22 mouse cellular contexts compared by ENCODE assay signal in genomic region chr8:73054726-73055125, GRCm38 (mm10).
A peak's percentile ranks its signal among the peaks of the same experiment; 100 is the strongest.
DNase-seq lines count a peak whose midpoint lies in the region; ATAC-seq and TF ChIP-seq lines count a peak whose summit lies in the region.
"Had no signal": no experiment of that assay in that cellular context is flagged by ENCODE, and none has a peak within 500 bp of the region (broad histone marks: within the 10 kb centered on the region; RNA-seq: fewer than 3 reads in every experiment).

No protein-coding gene starts in this region.

- H3K4me3 ChIP-seq in liver, adult 2 months (ENCODE audit: insufficient read depth, low read depth, low read length), result no peak overlapping the region
- H3K4me3 ChIP-seq in stomach, embryonic 16.5 days (replicated peaks; ENCODE audit: low read length), result no peak overlapping the region
- H3K4me3 ChIP-seq in stomach, postnatal 0 days (ENCODE audit: low read depth, low read length), result no peak overlapping the region
- H3K4me3 ChIP-seq: embryonic facial prominence, embryonic 13.5 days; embryonic facial prominence, embryonic 15.5 days; erythroblast, embryonic 14.5 days; forebrain, embryonic 10.5 days; forebrain, embryonic 12.5 days had no signal

- no peak for TF ChIP-seq EP300 in stomach, postnatal 0 days (optimal IDR thresholded peaks at IDR 0.05)

- WGBS in liver, adult 2 months, result 27% methylated on average over 1 of the region's 1 CpGs
- WGBS in stomach, embryonic 16.5 days, result 51% methylated on average over 1 of the region's 1 CpGs
- 47% methylated on average over 1 of the region's 1 CpGs for WGBS in stomach, postnatal 0 days

- H3K27ac ChIP-seq in liver, adult 2 months (replicated peaks; ENCODE audit: insufficient read depth, low read depth, low read length), result no peak overlapping the region
- no peak overlapping the region for H3K27ac ChIP-seq in stomach, embryonic 16.5 days (ENCODE audit: low read length)
- no peak overlapping the region for H3K27ac ChIP-seq in stomach, postnatal 0 days (replicated peaks)
- H3K27ac ChIP-seq: embryonic facial prominence, embryonic 13.5 days; embryonic facial prominence, embryonic 15.5 days; forebrain, embryonic 10.5 days; forebrain, embryonic 12.5 days had no signal

- H3K4me2 ChIP-seq in stomach, embryonic 16.5 days (ENCODE audit: low read depth, low read length), result no peak overlapping the region
- H3K4me2 ChIP-seq in stomach, postnatal 0 days (replicated peaks; ENCODE audit: low read depth), result no peak overlapping the region
- H3K4me2 ChIP-seq: embryonic facial prominence, embryonic 13.5 days; embryonic facial prominence, embryonic 15.5 days; forebrain, embryonic 12.5 days had no signal

- peak; percentile 79 for DNase-seq in liver, adult 2 months (ENCODE audit: extremely low read depth, low read depth, low spot score)
- DNase-seq in liver, result no peak
- no peak for DNase-seq in stomach, postnatal 0 days (ENCODE audit: low spot score)
- DNase-seq in thymus, postnatal 14 days, result no peak
- DNase-seq: adrenal gland, adult 2 months; adrenal gland, postnatal 10 days; adrenal gland, postnatal 25 days; cerebellum, adult 11 months; cerebellum, adult 18-20 months; cerebellum, adult 8-10 months; cerebellum, adult 9-11 months; cerebellum, postnatal 14 days; cerebellum, postnatal 36 days; embryo, embryonic 11 days had no signal

- ATAC-seq in stomach, embryonic 16.5 days (ENCODE audit: insufficient read depth, low FRiP score), result peak; percentile 58; the same call in 1 of the 2 replicates
- peak; percentile 54; the same call in 1 of the 2 replicates for ATAC-seq in stomach, postnatal 0 days (ENCODE audit: low FRiP score, low TSS enrichment)
- ATAC-seq: forebrain, embryonic 14.5 days; forebrain, embryonic 16.5 days had no signal

- H3K36me3 ChIP-seq in liver, adult 2 months (ENCODE audit: control insufficient read depth, insufficient read depth, low read length), result no peaks in the 10 kb centered on the region
- no peaks in the 10 kb centered on the region for H3K36me3 ChIP-seq in stomach, embryonic 16.5 days (ENCODE audit: control insufficient read depth, insufficient read depth, low read length)
- no peaks in the 10 kb centered on the region for H3K36me3 ChIP-seq in stomach, postnatal 0 days (ENCODE audit: control insufficient read depth, insufficient read depth, low read length)
- H3K36me3 ChIP-seq: embryonic facial prominence, embryonic 13.5 days; embryonic facial prominence, embryonic 15.5 days; forebrain, embryonic 10.5 days; forebrain, embryonic 12.5 days had no signal

- no peaks in the 10 kb centered on the region for H3K27me3 ChIP-seq in liver, adult 2 months (ENCODE audit: control insufficient read depth, insufficient read depth, low read length)
- no peaks in the 10 kb centered on the region for H3K27me3 ChIP-seq in stomach, embryonic 16.5 days (ENCODE audit: control insufficient read depth, insufficient read depth, low read length)
- H3K27me3 ChIP-seq in stomach, postnatal 0 days (ENCODE audit: control insufficient read depth, insufficient read depth, low read length), result no peaks in the 10 kb centered on the region
- H3K27me3 ChIP-seq: embryonic facial prominence, embryonic 13.5 days; embryonic facial prominence, embryonic 15.5 days; forebrain, embryonic 12.5 days had no signal

- no peak overlapping the region for H3K9ac ChIP-seq in liver, adult 2 months (ENCODE audit: low read depth, low read length)
- H3K9ac ChIP-seq in stomach, embryonic 16.5 days (ENCODE audit: low read length), result no peak overlapping the region
- H3K9ac ChIP-seq in stomach, postnatal 0 days (ENCODE audit: low read length), result no peak overlapping the region
- H3K9ac ChIP-seq: embryonic facial prominence, embryonic 13.5 days; embryonic facial prominence, embryonic 15.5 days; forebrain, embryonic 12.5 days had no signal

- H3K4me1 ChIP-seq in liver, adult 2 months (ENCODE audit: control insufficient read depth, insufficient read depth, low read length), result no peaks in the 10 kb centered on the region; the same call in 1 of the 2 replicates
- H3K4me1 ChIP-seq in stomach, embryonic 16.5 days (ENCODE audit: control insufficient read depth, insufficient read depth, low read length), result no peaks in the 10 kb centered on the region
- H3K4me1 ChIP-seq in stomach, postnatal 0 days (replicated peaks; ENCODE audit: control insufficient read depth, insufficient read depth), result no peaks in the 10 kb centered on the region
- H3K4me1 ChIP-seq: embryonic facial prominence, embryonic 13.5 days; embryonic facial prominence, embryonic 15.5 days; forebrain, embryonic 10.5 days; forebrain, embryonic 12.5 days had no signal

- no peak for TF ChIP-seq CTCF in liver, adult 2 months (IDR thresholded peaks at IDR 0.05; ENCODE audit: low read depth, low read length)
- TF ChIP-seq CTCF in stomach, postnatal 0 days (IDR thresholded peaks at IDR 0.05; ENCODE audit: low read depth), result no peak

- TF ChIP-seq POLR2A in liver, adult 2 months (IDR thresholded peaks at IDR 0.05; ENCODE audit: extremely low read depth, insufficient read depth, low read length), result no peak

- H3K79me2 ChIP-seq in liver, adult 2 months (ENCODE audit: control insufficient read depth, insufficient read depth, low read length), result no peaks in the 10 kb centered on the region

- H3K9me3 ChIP-seq in stomach, embryonic 16.5 days (replicated peaks; ENCODE audit: control insufficient read depth, low read length), result no peaks in the 10 kb centered on the region
- no peaks in the 10 kb centered on the region for H3K9me3 ChIP-seq in stomach, postnatal 0 days (ENCODE audit: control insufficient read depth, low read length)
- H3K9me3 ChIP-seq: embryonic facial prominence, embryonic 13.5 days; embryonic facial prominence, embryonic 15.5 days; forebrain, embryonic 10.5 days; forebrain, embryonic 12.5 days had no signal
